In the genomic region with DNA sequence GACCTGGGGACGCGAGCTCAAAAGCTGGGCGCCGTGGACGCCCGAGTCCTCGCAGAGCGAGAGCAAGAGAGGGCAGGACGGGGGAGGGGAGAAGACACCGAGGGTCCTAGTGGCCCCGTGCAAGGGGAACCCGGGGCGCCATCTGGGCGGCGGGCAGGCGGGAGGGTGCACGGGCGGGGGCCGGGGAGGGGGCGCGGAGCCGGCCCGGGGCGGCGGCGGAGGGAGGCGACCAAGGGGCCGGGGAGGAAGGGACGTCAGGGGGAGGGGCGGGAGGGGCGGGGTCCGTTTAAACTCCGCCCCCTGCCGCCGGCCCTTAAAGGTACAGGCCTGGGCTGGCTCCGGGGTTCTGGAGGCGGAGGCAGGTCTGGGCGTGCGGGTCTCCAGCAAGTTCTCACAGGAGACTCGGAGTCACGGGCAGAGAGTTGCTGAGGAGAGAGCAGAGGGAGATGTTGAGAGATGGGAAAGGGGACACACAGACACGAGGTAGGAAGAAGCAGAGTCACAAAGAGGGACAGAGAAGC, we compare ENCODE assay signal across 8 mouse cellular contexts. TPM values are rescaled to one million over a fixed set of nuclear protein-coding genes. Genes with fewer than 3 reads are reported as not detected.
A peak's percentile ranks its signal among the peaks of the same experiment; 100 is the strongest.
DNase-seq lines count a peak whose midpoint lies in the region; ATAC-seq lines count a peak whose summit lies in the region.

A gene (minus strand): TSS at position 231 of the 521 bp plus-strand sequence.

- peak; percentile 83 for ATAC-seq in hindbrain, embryonic 14.5 days (ENCODE audit: low FRiP score)

- DNase-seq in T-cell, adult 2 months (ENCODE audit: low spot score) = peak; percentile 65
- peak; percentile 80 to 87 for DNase-seq in cerebellum, postnatal 25 days
- peak; percentile 66 to 71 for DNase-seq in frontal cortex, postnatal 36 days (ENCODE audit: low spot score in 2 of 2)
- DNase-seq in hindbrain, embryonic 14.5 days (ENCODE audit: low spot score) = peak; percentile 87
- peak; percentile 66 for DNase-seq in left cerebral cortex, adult 18-20 months (ENCODE audit: low spot score in 2 of 2)
- peak; percentile 69 for DNase-seq in right cerebral cortex, adult 18-20 months
- peak; percentile 42 for DNase-seq in urinary bladder, postnatal 10 days (ENCODE audit: low spot score)

- no peaks in the 10 kb centered on the region for H3K9me3 ChIP-seq in hindbrain, embryonic 14.5 days (ENCODE audit: control insufficient read depth, low read length)

- H3K27ac ChIP-seq in hindbrain, embryonic 14.5 days = peak within 1 kb of the TSS; percentile 74
- peak within 1 kb of the TSS; percentile 22; the same call in 1 of the 2 replicates for H3K27ac ChIP-seq in macrophage

- no peaks in the 10 kb centered on the region; the same call in 1 of the 2 replicates for H3K36me3 ChIP-seq in hindbrain, embryonic 14.5 days (replicated peaks; ENCODE audit: control insufficient read depth, insufficient read depth)
- no peaks in the 10 kb centered on the region for H3K36me3 ChIP-seq in macrophage (ENCODE audit: inconsistent target)

- H3K79me2 ChIP-seq in macrophage (ENCODE audit: inconsistent target) = peaks cover 47% of the 10 kb centered on the region

- WGBS in hindbrain, embryonic 14.5 days = 2% methylated on average over 24 of the region's 42 CpGs
- WGBS in macrophage (ENCODE audit: missing documents) = 1% methylated on average over 20 of the region's 42 CpGs

- H3K9ac ChIP-seq in hindbrain, embryonic 14.5 days = peak within 1 kb of the TSS; percentile 90

- H3K27me3 ChIP-seq in hindbrain, embryonic 14.5 days (ENCODE audit: control insufficient read depth, insufficient read depth, low read length) = 0 out of 2 replicates have a peak, but pooled peaks cover 6% of the 10 kb centered on the region

- peaks cover 26% of the 10 kb centered on the region for H3K4me1 ChIP-seq in hindbrain, embryonic 14.5 days (replicated peaks; ENCODE audit: control insufficient read depth, insufficient read depth, low read length)

- peak within 1 kb of the TSS; percentile 98 for H3K4me2 ChIP-seq in hindbrain, embryonic 14.5 days (replicated peaks)

- peak within 1 kb of the TSS; percentile 96 for H3K4me3 ChIP-seq in hindbrain, embryonic 14.5 days (replicated peaks; ENCODE audit: low read length)
- peak within 1 kb of the TSS; percentile 61 for H3K4me3 ChIP-seq in macrophage (ENCODE audit: inconsistent target)

RNA-seq across cellular contexts. Expression of the gene that starts here (rescaled TPM):
- polyA plus RNA-seq in hindbrain, embryonic 14.5 days (2014; fragmentation: Nextera tagmentation; extraction: Ambion mirVana) = 19.2 and 20.4 TPM in 2 replicates
- total RNA-seq in left cerebral cortex, adult 18-20 months (2021) = 10 to 100 TPM; 69.7 to 74.5 TPM
- total RNA-seq in macrophage (2018; cell fraction: chromatin; rRNA removed) = 100 to 1,000 TPM in 1 of 26 experiments, 10 to 100 TPM in 25; 16.9 to 115 (median 32.8) TPM
- 10 to 100 TPM; 18.2 to 30.5 (median 24.7) TPM for total RNA-seq in macrophage (2018; cell fraction: cytosol; rRNA removed)
- 10 to 100 TPM; 14.8 to 64.0 (median 22.8) TPM for total RNA-seq in macrophage (2018; cell fraction: nucleus; rRNA removed)
- 13.7 to 20.2 TPM (median 14.9 TPM) in 3 replicates for polyA plus RNA-seq in macrophage (2018)

Comparison
In these comparisons a context has a peak if more than half of its experiments do, and no peak if none do; other contexts are left out.
1. Peak in every context shown above with its lines: DNase-seq, ATAC-seq, H3K4me3 ChIP-seq and H3K27ac ChIP-seq.